Mouse (Mus musculus) testis, postnatal 10 days (tissue): ENCODE data around the gene Pcgf3.

Experiments used
- DNase-seq: peaks from one replicate; pipeline ENCODE4 v3.0.0; 2021; ENCODE audit warnings: low spot score

Pcgf3 gene

GRCm38 (mm10) chr5:108554041-108554440 lies 93.0 kb downstream of the Pcgf3 start:
- DNase-seq, result no peak
